Mouse (Mus musculus): Measurements from ENCODE around the gene Tmem185a. TPM values are rescaled to one million over a fixed set of nuclear protein-coding genes. Genes with fewer than 3 reads are reported as not detected.
"Not testable (repeated sequence)": the region's sequence is repeated elsewhere in the genome, so short reads cannot be mapped to it uniquely, and the experiment has no call there.

The Tmem185a gene
- polyA plus RNA-seq, 1 experiment: 31.2 TPM

- TF ChIP-seq MYOG (IDR thresholded peaks at IDR 0.05; ENCODE audit: control insufficient read depth in 1 of 3, insufficient read depth in 1 of 3, insufficient read length in 2 of 3, low read depth in 2 of 3): no peak
- no peak for TF ChIP-seq MAX (IDR thresholded peaks at IDR 0.05; ENCODE audit: low read depth)
- TF ChIP-seq TCF3 (IDR thresholded peaks at IDR 0.05; ENCODE audit: insufficient read length, low read depth): no peak
- Histone ChIP-seq H3K4me3 (peak overlapping the region; percentile 50), H3K36me3 (ENCODE audit: control insufficient read depth, insufficient read depth) (no peaks in the 10 kb centered on the region), H3ac (ENCODE audit: control insufficient read depth, insufficient read length) (no peak overlapping the region), H3K27me3 (ENCODE audit: control insufficient read depth, insufficient read depth, insufficient read length) (no peaks in the 10 kb centered on the region), H3K4me2 (ENCODE audit: low read depth) (peak overlapping the region; percentile 74), H3K79me2 (ENCODE audit: control insufficient read depth, insufficient read depth) (peaks cover 38% of the 10 kb centered on the region)
These were observed 1.7 kb downstream of the Tmem185a start for GRCm38 (mm10) chrX:70475215-70475765.

GRCm38 (mm10) chrX:70466897-70467296 is 10.1 kb downstream of the Tmem185a start:
- Histone ChIP-seq H3K79me2 (ENCODE audit: control insufficient read depth, insufficient read depth) (no peaks in the 10 kb centered on the region), H3K4me3 (no peak overlapping the region), H3ac (ENCODE audit: control insufficient read depth, insufficient read length) (no peak overlapping the region), H3K27me3 (ENCODE audit: control insufficient read depth, insufficient read depth, insufficient read length) (no peaks in the 10 kb centered on the region), H3K36me3 (ENCODE audit: control insufficient read depth, insufficient read depth) (peaks cover 4% of the 10 kb centered on the region), H3K4me2 (ENCODE audit: low read depth) (no peak overlapping the region)
- TF ChIP-seq USF1 (IDR thresholded peaks at IDR 0.05; ENCODE audit: low read depth): no peak
- no peak for TF ChIP-seq REST (IDR thresholded peaks at IDR 0.05; ENCODE audit: insufficient read depth, insufficient read length)
- TF ChIP-seq MYOG (IDR thresholded peaks at IDR 0.05; ENCODE audit: control insufficient read depth in 1 of 3, insufficient read depth in 1 of 3, insufficient read length in 2 of 3, low read depth in 2 of 3): no peak
- no peak for TF ChIP-seq MAX (IDR thresholded peaks at IDR 0.05; ENCODE audit: low read depth)
- no peak for TF ChIP-seq E2F4 (IDR thresholded peaks at IDR 0.05; ENCODE audit: insufficient read depth)
- no peak for TF ChIP-seq MYOD1 (IDR thresholded peaks at IDR 0.05; ENCODE audit: control insufficient read depth in 1 of 3, insufficient read length in 2 of 3, low read depth in 2 of 3)
- TF ChIP-seq TCF3 (IDR thresholded peaks at IDR 0.05; ENCODE audit: insufficient read length, low read depth): no peak
- TF ChIP-seq POLR2AphosphoS2 (IDR thresholded peaks at IDR 0.05; ENCODE audit: insufficient read length, low read depth): no peak
- no peak for TF ChIP-seq TCF12 (IDR thresholded peaks at IDR 0.05; ENCODE audit: insufficient read depth, poor library complexity, severe bottlenecking)
- no peak for TF ChIP-seq POLR2A (IDR thresholded peaks at IDR 0.05; ENCODE audit: insufficient read length, low read depth)
- TF ChIP-seq SRF (IDR thresholded peaks at IDR 0.05; ENCODE audit: control insufficient read depth, insufficient read length, low read depth): no peak

DNA sequence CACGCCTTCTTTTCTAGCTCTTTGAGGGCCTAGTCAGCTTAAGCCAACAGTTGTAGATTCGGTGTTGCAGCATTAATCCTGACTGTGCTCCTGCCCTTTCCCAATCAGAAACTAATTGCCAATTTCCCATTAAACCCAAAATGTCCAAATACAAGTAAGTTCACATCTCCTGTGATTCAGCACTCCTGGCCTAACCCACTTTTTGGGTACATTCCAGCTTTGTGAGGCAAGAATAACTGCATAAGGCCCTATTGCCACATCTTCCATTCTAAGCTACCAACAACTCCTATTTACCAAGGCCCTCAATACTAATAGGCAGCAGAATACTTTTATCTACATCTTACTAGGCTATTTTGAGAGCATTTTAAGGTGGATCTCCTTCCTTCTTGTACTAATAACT is 11.5 kb downstream of the Tmem185a start:
- no peak overlapping the region for H3ac ChIP-seq (ENCODE audit: control insufficient read depth, insufficient read length)
- H3K4me3 ChIP-seq: no peak overlapping the region
- H3K36me3 ChIP-seq (ENCODE audit: control insufficient read depth, insufficient read depth): peaks cover 4% of the 10 kb centered on the region
- H3K4me2 ChIP-seq (ENCODE audit: low read depth): no peak overlapping the region
- H3K27me3 ChIP-seq (ENCODE audit: control insufficient read depth, insufficient read depth, insufficient read length): no peaks in the 10 kb centered on the region
- no peak for TF ChIP-seq REST (IDR thresholded peaks at IDR 0.05; ENCODE audit: insufficient read depth, insufficient read length)
- no peak for TF ChIP-seq USF1 (IDR thresholded peaks at IDR 0.05; ENCODE audit: low read depth)
- TF ChIP-seq CEBPB (IDR thresholded peaks at IDR 0.05; ENCODE audit: insufficient read depth, poor library complexity, severe bottlenecking): no peak
- TF ChIP-seq TCF3 (IDR thresholded peaks at IDR 0.05; ENCODE audit: insufficient read length, low read depth): no peak
- TF ChIP-seq SRF (IDR thresholded peaks at IDR 0.05; ENCODE audit: control insufficient read depth, insufficient read length, low read depth): no peak
- no peak for TF ChIP-seq MYOG (IDR thresholded peaks at IDR 0.05; ENCODE audit: control insufficient read depth in 1 of 3, insufficient read depth in 1 of 3, insufficient read length in 2 of 3, low read depth in 2 of 3)
- no peak for TF ChIP-seq E2F4 (IDR thresholded peaks at IDR 0.05; ENCODE audit: insufficient read depth)
- no peak for TF ChIP-seq MYOD1 (IDR thresholded peaks at IDR 0.05; ENCODE audit: control insufficient read depth in 1 of 3, insufficient read length in 2 of 3, low read depth in 2 of 3)
- no peak for TF ChIP-seq TCF12 (IDR thresholded peaks at IDR 0.05; ENCODE audit: insufficient read depth, poor library complexity, severe bottlenecking)
- TF ChIP-seq POLR2A (IDR thresholded peaks at IDR 0.05; ENCODE audit: insufficient read length, low read depth): no peak
- no peak for TF ChIP-seq MAX (IDR thresholded peaks at IDR 0.05; ENCODE audit: low read depth)
- no peaks in the 10 kb centered on the region for H3K79me2 ChIP-seq (ENCODE audit: control insufficient read depth, insufficient read depth)

DNA sequence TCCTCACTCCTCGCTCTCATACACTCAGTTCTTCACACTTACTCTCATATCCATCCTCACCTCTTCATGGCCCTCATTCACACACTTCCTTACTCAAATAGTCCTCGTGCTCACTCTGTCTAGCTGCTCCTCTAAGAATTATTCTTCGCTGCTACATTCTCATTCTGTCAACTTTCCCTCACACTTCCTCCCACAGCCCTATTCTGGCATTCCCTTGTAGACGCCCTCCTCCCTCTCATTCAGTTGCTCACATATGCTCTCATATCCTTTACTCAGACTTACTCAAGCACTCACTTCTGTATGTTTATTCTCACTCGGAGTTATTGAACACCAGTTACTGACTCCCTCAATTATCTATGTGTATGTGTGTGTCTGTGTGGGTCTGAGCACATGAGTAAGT is 13.4 kb downstream of the Tmem185a start:
- Histone ChIP-seq H3K4me3 (no peak overlapping the region), H3K79me2 (ENCODE audit: control insufficient read depth, insufficient read depth) (no peaks in the 10 kb centered on the region), H3ac (ENCODE audit: control insufficient read depth, insufficient read length) (no peak overlapping the region), H3K27me3 (ENCODE audit: control insufficient read depth, insufficient read depth, insufficient read length) (no peaks in the 10 kb centered on the region), H3K4me2 (ENCODE audit: low read depth) (no peak overlapping the region), H3K36me3 (ENCODE audit: control insufficient read depth, insufficient read depth) (peaks cover 4% of the 10 kb centered on the region)
- TF ChIP-seq POLR2AphosphoS2 (IDR thresholded peaks at IDR 0.05; ENCODE audit: insufficient read length, low read depth): no peak
- no peak for TF ChIP-seq USF1 (IDR thresholded peaks at IDR 0.05; ENCODE audit: low read depth)
- no peak for TF ChIP-seq MYOG (IDR thresholded peaks at IDR 0.05; ENCODE audit: control insufficient read depth in 1 of 3, insufficient read depth in 1 of 3, insufficient read length in 2 of 3, low read depth in 2 of 3)
- TF ChIP-seq MYOD1 (IDR thresholded peaks at IDR 0.05; ENCODE audit: control insufficient read depth in 1 of 3, insufficient read length in 2 of 3, low read depth in 2 of 3): no peak
- no peak for TF ChIP-seq CEBPB (IDR thresholded peaks at IDR 0.05; ENCODE audit: insufficient read depth, poor library complexity, severe bottlenecking)
- TF ChIP-seq E2F4 (IDR thresholded peaks at IDR 0.05; ENCODE audit: insufficient read depth): no peak
- TF ChIP-seq MAX (IDR thresholded peaks at IDR 0.05; ENCODE audit: low read depth): no peak
- TF ChIP-seq POLR2A (IDR thresholded peaks at IDR 0.05; ENCODE audit: insufficient read length, low read depth): no peak
- TF ChIP-seq SRF (IDR thresholded peaks at IDR 0.05; ENCODE audit: control insufficient read depth, insufficient read length, low read depth): no peak
- no peak for TF ChIP-seq REST (IDR thresholded peaks at IDR 0.05; ENCODE audit: insufficient read depth, insufficient read length)
- TF ChIP-seq TCF12 (IDR thresholded peaks at IDR 0.05; ENCODE audit: insufficient read depth, poor library complexity, severe bottlenecking): no peak
- no peak for TF ChIP-seq TCF3 (IDR thresholded peaks at IDR 0.05; ENCODE audit: insufficient read length, low read depth)

GRCm38 (mm10) chrX:70452359-70452758 is 24.6 kb downstream of the Tmem185a start:
- not testable (repeated sequence) for H3K36me3 ChIP-seq (ENCODE audit: control insufficient read depth, insufficient read depth); H3K79me2 ChIP-seq (ENCODE audit: control insufficient read depth, insufficient read depth); H3K4me2 ChIP-seq (ENCODE audit: low read depth); H3K4me3 ChIP-seq; H3K27me3 ChIP-seq (ENCODE audit: control insufficient read depth, insufficient read depth, insufficient read length); H3ac ChIP-seq (ENCODE audit: control insufficient read depth, insufficient read length)

- not testable (repeated sequence) for H3K36me3 ChIP-seq (ENCODE audit: control insufficient read depth, insufficient read depth); H3K27me3 ChIP-seq (ENCODE audit: control insufficient read depth, insufficient read depth, insufficient read length); H3K4me3 ChIP-seq; H3ac ChIP-seq (ENCODE audit: control insufficient read depth, insufficient read length); H3K4me2 ChIP-seq (ENCODE audit: low read depth); H3K79me2 ChIP-seq (ENCODE audit: control insufficient read depth, insufficient read depth)
These were observed 51.5 kb downstream of the Tmem185a start for GRCm38 (mm10) chrX:70425473-70425872.

Data from myocyte (in vitro differentiated cells).